Mouse (Mus musculus): ENCODE results near the gene Tmem145. TPM values are rescaled to one million over a fixed set of nuclear protein-coding genes. Genes with fewer than 3 reads are reported as not detected.

Gene Tmem145
- polyA plus RNA-seq, 1 experiment, result 2.0 TPM

DNA sequence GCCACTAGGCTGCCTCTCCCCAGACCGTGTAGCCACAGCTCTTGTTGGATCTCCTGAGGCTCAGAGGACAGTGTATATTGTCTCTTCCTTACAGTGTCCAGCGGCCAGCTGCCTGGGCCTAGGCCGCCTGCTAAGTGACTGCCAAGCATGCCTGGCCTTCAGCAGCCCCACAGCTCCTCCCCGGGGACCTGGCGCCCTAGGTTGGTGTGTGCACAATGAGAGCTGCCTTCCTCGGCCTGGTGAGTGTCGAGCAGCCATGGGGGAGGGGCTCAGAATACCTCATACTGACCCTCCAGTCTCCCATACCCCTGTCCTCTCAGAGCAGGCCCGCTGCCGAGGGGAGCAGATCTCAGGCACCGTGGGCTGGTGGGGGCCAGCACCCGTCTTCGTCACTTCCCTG lies 28.6 kb downstream of the Tmem145 start:
- H3K36me3 ChIP-seq (ENCODE audit: control insufficient read depth, insufficient read depth, low read length, poor library complexity, severe bottlenecking), result no peaks in the 10 kb centered on the region
- H3K4me3 ChIP-seq (ENCODE audit: low read depth, low read length), result no peak overlapping the region
- H3K9me3 ChIP-seq (replicated peaks; ENCODE audit: control insufficient read depth, insufficient read depth, low read length, poor library complexity, severe bottlenecking), result no peaks in the 10 kb centered on the region
- no peaks in the 10 kb centered on the region for H3K27me3 ChIP-seq (ENCODE audit: control insufficient read depth, insufficient read depth, low read length, poor library complexity, severe bottlenecking)
- no peak for TF ChIP-seq EP300 (IDR thresholded peaks at IDR 0.05; ENCODE audit: insufficient read depth, low read depth, low read length)
- TF ChIP-seq CTCF (IDR thresholded peaks at IDR 0.05; ENCODE audit: low read depth, low read length), result no peak
- no peak for TF ChIP-seq POLR2A (IDR thresholded peaks at IDR 0.05; ENCODE audit: insufficient read depth, low read length)
- H3K4me1 ChIP-seq (ENCODE audit: control insufficient read depth, insufficient read depth, low read length), result no peaks in the 10 kb centered on the region
- H3K9ac ChIP-seq (ENCODE audit: low read depth, poor library complexity, severe bottlenecking), result no peak overlapping the region
- H3K27ac ChIP-seq (ENCODE audit: insufficient read depth, low read length), result no peak overlapping the region

DNA sequence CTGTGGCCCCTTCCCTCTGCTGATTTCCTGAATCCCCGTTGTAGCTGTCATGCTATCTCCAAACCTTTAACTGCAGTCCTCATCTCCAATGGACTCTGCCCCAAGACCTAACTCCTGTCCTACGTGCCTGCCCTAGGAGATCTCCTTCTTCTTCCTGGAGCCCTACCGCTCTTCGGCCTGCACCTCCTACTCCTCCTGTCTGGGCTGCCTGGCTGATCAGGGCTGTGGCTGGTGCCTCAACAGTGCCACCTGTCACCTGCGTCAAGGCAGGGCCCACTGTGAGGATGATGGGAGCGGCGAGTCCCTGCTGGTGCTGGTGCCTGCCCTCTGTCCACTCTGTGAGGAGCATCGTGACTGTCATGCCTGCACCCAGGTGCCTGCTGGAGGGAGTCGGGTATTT lies 33.4 kb downstream of the Tmem145 start:
- Histone ChIP-seq H3K27ac (ENCODE audit: insufficient read depth, low read length) (no peak overlapping the region), H3K36me3 (ENCODE audit: control insufficient read depth, insufficient read depth, low read length, poor library complexity, severe bottlenecking) (no peaks in the 10 kb centered on the region)
- TF ChIP-seq POLR2A (IDR thresholded peaks at IDR 0.05; ENCODE audit: insufficient read depth, low read length) (no peak), CTCF (IDR thresholded peaks at IDR 0.05; ENCODE audit: low read depth, low read length) (no peak), EP300 (IDR thresholded peaks at IDR 0.05; ENCODE audit: insufficient read depth, low read depth, low read length) (no peak)

DNA sequence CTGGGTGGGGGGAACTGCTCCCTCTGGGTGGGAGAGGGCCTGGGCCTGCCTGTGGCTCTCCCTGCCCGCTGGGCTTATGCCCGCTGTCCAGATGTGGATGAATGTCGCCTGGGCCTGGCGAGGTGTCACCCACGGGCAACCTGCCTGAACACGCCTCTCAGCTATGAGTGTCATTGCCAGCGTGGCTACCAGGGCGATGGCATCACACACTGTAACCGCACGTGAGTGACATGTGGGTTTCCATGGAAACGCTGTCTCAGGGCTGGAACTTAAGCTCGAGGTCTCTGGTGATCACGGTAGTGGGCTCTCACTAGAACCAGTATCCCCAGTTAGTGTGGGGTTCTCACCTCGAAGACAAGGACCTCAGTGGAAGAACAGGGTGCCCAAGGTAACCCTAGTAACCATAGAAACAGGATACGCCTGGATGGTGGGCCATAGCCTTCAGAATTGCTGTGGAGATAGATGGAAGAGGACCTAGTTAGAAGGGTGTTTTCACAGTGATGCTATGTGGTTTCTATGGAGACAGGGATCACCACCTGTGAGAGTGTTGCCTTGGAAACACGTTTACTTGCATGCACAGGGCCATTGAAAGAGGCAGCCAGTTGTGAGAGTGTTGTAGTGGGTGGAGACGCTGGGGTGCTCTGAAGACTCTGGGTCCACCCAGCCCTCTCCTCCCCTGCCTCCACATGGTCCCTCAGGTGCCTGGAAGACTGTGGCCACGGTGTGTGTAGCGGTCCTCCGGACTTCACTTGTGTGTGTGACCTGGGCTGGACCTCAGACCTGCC lies 35.3 kb downstream of the Tmem145 start:
- Histone ChIP-seq H3K27ac (ENCODE audit: insufficient read depth, low read length) (no peak overlapping the region), H3K9me3 (replicated peaks; ENCODE audit: control insufficient read depth, insufficient read depth, low read length, poor library complexity, severe bottlenecking) (no peaks in the 10 kb centered on the region), H3K4me1 (ENCODE audit: control insufficient read depth, insufficient read depth, low read length) (no peaks in the 10 kb centered on the region), H3K27me3 (ENCODE audit: control insufficient read depth, insufficient read depth, low read length, poor library complexity, severe bottlenecking) (no peaks in the 10 kb centered on the region), H3K4me3 (ENCODE audit: low read depth, low read length) (no peak overlapping the region), H3K9ac (ENCODE audit: low read depth, poor library complexity, severe bottlenecking) (no peak overlapping the region), H3K36me3 (ENCODE audit: control insufficient read depth, insufficient read depth, low read length, poor library complexity, severe bottlenecking) (no peaks in the 10 kb centered on the region)
- TF ChIP-seq EP300 (IDR thresholded peaks at IDR 0.05; ENCODE audit: insufficient read depth, low read depth, low read length) (no peak), CTCF (IDR thresholded peaks at IDR 0.05; ENCODE audit: low read depth, low read length) (no peak), POLR2A (IDR thresholded peaks at IDR 0.05; ENCODE audit: insufficient read depth, low read length) (no peak)

More for the DNA sequence above, 33.4 kb downstream of the Tmem145 start:
- H3K4me1 ChIP-seq (ENCODE audit: control insufficient read depth, insufficient read depth, low read length), result no peaks in the 10 kb centered on the region
- no peaks in the 10 kb centered on the region for H3K27me3 ChIP-seq (ENCODE audit: control insufficient read depth, insufficient read depth, low read length, poor library complexity, severe bottlenecking)
- H3K9me3 ChIP-seq (replicated peaks; ENCODE audit: control insufficient read depth, insufficient read depth, low read length, poor library complexity, severe bottlenecking), result no peaks in the 10 kb centered on the region
- H3K4me3 ChIP-seq (ENCODE audit: low read depth, low read length), result no peak overlapping the region
- no peak overlapping the region for H3K9ac ChIP-seq (ENCODE audit: low read depth, poor library complexity, severe bottlenecking)

DNA sequence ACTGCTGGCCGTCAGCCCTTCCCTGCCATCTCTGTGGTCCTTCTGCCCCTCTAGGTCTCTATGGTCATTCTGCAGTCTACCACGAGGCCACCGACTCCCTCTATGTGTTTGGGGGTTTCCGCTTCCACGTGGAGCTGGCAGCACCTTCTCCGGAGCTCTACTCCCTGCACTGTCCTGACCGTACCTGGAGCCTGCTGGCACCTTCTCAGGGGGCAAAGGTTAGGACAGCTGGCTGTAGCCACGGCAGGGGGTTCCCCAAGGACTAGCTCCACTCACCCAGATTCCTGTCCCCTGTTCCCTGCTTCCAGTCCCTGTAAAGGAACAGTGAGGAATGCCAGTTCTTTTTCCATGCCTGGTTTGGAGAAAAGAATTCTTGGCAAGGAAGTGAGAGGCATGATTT lies 43.0 kb downstream of the Tmem145 start:
- Histone ChIP-seq H3K4me3 (ENCODE audit: low read depth, low read length) (no peak overlapping the region), H3K27ac (ENCODE audit: insufficient read depth, low read length) (no peak overlapping the region), H3K36me3 (ENCODE audit: control insufficient read depth, insufficient read depth, low read length, poor library complexity, severe bottlenecking) (peaks cover 3% of the 10 kb centered on the region; the same call in 1 of the 2 replicates), H3K4me1 (ENCODE audit: control insufficient read depth, insufficient read depth, low read length) (no peaks in the 10 kb centered on the region), H3K9me3 (replicated peaks; ENCODE audit: control insufficient read depth, insufficient read depth, low read length, poor library complexity, severe bottlenecking) (peaks cover 9% of the 10 kb centered on the region), H3K27me3 (ENCODE audit: control insufficient read depth, insufficient read depth, low read length, poor library complexity, severe bottlenecking) (no peaks in the 10 kb centered on the region), H3K9ac (ENCODE audit: low read depth, poor library complexity, severe bottlenecking) (no peak overlapping the region)
- TF ChIP-seq POLR2A (IDR thresholded peaks at IDR 0.05; ENCODE audit: insufficient read depth, low read length), result no peak
- no peak for TF ChIP-seq EP300 (IDR thresholded peaks at IDR 0.05; ENCODE audit: insufficient read depth, low read depth, low read length)
- TF ChIP-seq CTCF (IDR thresholded peaks at IDR 0.05; ENCODE audit: low read depth, low read length), result no peak

DNA sequence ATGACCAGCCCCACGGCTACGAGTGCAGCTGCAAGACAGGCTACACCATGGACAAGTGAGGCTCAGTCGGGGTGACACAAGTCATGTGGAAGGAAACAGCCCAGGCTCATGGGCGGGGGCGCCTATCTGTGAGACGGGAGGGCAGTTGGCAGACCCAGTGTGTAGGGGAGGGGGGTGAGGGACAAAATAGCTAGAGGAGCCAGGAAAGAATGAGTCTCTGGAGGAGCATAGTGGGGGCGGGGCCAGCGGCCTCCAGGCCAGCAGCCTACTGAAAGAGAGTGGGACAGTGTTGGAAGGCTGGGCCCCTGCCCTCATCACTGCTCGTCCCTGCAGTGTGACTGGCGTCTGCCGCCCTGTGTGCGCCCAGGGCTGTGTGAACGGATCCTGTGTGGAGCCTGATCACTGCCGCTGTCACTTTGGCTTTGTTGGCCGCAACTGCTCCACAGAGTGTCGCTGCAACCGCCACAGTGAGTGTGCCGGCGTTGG lies 52.9 kb downstream of the Tmem145 start:
- Histone ChIP-seq H3K4me3 (ENCODE audit: low read depth, low read length) (peak overlapping the region; percentile 5; the same call in 1 of the 2 replicates), H3K27me3 (ENCODE audit: control insufficient read depth, insufficient read depth, low read length, poor library complexity, severe bottlenecking) (no peaks in the 10 kb centered on the region), H3K9ac (ENCODE audit: low read depth, poor library complexity, severe bottlenecking) (no peak overlapping the region), H3K36me3 (ENCODE audit: control insufficient read depth, insufficient read depth, low read length, poor library complexity, severe bottlenecking) (no peaks in the 10 kb centered on the region), H3K27ac (ENCODE audit: insufficient read depth, low read length) (no peak overlapping the region), H3K4me1 (ENCODE audit: control insufficient read depth, insufficient read depth, low read length) (no peaks in the 10 kb centered on the region), H3K9me3 (replicated peaks; ENCODE audit: control insufficient read depth, insufficient read depth, low read length, poor library complexity, severe bottlenecking) (no peaks in the 10 kb centered on the region)
- TF ChIP-seq EP300 (IDR thresholded peaks at IDR 0.05; ENCODE audit: insufficient read depth, low read depth, low read length), result no peak
- no peak for TF ChIP-seq POLR2A (IDR thresholded peaks at IDR 0.05; ENCODE audit: insufficient read depth, low read length)
- TF ChIP-seq CTCF (IDR thresholded peaks at IDR 0.05; ENCODE audit: low read depth, low read length), result no peak

DNA sequence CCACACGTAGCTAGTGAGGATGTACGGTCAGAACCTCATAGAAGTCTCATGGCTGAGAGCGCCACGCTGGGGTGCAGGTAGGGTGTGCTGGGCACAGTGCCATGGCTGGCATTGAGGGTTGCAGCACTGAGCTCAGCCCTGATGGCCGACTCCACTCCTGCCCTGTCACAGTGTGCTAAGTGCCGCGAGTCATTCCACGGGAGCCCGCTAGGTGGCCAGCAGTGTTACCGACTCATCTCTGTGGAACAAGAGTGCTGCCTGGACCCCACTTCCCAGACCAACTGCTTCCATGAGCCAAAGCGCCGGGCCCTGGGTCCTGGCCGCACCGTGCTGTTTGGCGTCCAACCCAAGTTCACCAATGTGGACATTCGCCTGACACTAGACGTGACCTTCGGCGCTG lies 57.2 kb downstream of the Tmem145 start:
- TF ChIP-seq EP300 (IDR thresholded peaks at IDR 0.05; ENCODE audit: insufficient read depth, low read depth, low read length) (no peak), CTCF (IDR thresholded peaks at IDR 0.05; ENCODE audit: low read depth, low read length) (peak; percentile 26)
- Histone ChIP-seq H3K36me3 (ENCODE audit: control insufficient read depth, insufficient read depth, low read length, poor library complexity, severe bottlenecking) (no peaks in the 10 kb centered on the region), H3K27me3 (ENCODE audit: control insufficient read depth, insufficient read depth, low read length, poor library complexity, severe bottlenecking) (no peaks in the 10 kb centered on the region), H3K27ac (ENCODE audit: insufficient read depth, low read length) (no peak overlapping the region), H3K9ac (ENCODE audit: low read depth, poor library complexity, severe bottlenecking) (no peak overlapping the region), H3K9me3 (replicated peaks; ENCODE audit: control insufficient read depth, insufficient read depth, low read length, poor library complexity, severe bottlenecking) (no peaks in the 10 kb centered on the region), H3K4me3 (ENCODE audit: low read depth, low read length) (no peak overlapping the region), H3K4me1 (ENCODE audit: control insufficient read depth, insufficient read depth, low read length) (no peaks in the 10 kb centered on the region)
